Mouse (Mus musculus) spleen, postnatal 10 days (tissue): ENCODE data around the gene Gucy1a1.
A peak's percentile ranks its signal among the peaks of the same experiment; 100 is the strongest.

Source experiments
- DNase-seq, 2 experiments: peaks; one replicate each; pipeline ENCODE4 v3.0.0; 2021 to 2022; ENCODE audit warnings: low spot score in 2 of 2

Gene Gucy1a1

DNA sequence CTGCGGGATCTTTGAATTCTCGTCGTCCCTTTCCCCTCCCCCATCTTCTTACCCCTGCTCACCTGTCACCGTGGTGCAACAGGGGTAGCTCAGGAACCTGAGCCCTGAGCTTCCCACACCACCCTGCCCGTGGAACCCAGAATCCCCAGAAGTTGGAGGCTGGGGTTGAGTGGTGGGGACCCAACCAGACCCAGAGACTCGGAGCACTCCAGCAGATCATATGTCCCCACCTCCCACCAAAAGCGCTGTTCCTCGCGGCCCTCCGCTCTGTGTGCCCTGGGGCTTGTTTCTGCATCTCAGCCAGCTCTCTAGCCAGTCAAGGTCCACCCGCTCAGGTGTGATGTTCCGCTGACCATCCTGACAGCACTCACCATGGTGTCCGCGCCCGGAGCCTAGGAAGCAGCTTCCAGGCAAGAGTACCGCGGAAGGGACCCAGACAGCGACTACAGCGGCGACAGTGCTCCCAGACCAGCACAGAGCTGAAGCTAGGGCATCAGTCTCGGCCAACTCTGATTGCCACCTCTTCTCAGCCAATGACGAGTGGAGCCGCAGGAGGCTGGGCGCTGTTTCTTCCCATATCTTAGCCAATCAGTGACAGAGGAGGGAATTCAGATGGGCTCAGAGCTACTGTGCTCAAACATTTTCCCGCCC, 71.3 kb downstream of the Gucy1a1 start, which contains the start of gene Gucy1b1:
Gucy1b1 (minus strand) TSS at position 489 of the 651 bp plus-strand sequence.
- DNase-seq, result peak; percentile 6 to 29

DNA sequence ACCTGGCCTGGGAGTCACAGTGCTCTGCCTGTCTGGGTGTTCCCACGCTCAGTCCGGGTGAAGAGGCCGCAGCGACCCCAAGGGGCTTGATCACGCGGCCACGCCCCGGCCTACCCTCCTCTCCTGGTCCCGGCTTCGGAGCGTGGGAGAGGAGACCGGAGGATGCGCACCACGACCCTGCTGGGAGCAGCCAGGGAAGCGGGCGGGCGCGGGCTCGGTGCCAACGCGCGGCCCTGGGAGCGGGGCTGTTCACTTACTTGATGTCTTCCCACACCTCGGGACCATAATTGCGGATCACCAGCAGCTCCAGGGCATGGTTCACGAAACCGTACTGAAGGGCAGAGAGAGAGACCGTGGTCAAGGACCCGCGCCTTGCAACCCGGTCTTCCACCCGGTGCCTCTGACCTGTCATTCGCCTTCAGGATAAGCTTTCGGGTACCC, 71.8 kb downstream of the Gucy1a1 start:
- DNase-seq, result peak in 1 of 2 experiments; percentile 15

DNA sequence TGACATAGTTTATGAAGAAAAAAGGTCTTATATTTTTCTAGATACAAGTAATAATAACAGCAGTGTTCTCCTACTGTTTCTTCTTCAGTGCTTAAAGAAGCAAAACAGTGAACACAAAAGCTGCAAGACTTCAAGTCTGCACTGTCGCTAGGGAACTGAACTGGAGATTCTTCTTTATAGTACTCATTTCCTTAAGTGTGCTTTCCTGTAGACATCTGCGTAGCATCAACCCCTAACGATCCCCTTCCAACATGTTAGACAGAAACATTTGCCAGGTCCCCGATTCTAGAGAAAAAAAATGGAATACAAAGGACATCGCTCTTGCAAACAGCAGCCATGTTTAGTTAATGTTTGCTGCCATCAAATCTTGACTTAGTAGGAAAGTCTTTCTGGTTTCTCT, 77.8 kb downstream of the Gucy1a1 start:
- no peak for DNase-seq

DNA sequence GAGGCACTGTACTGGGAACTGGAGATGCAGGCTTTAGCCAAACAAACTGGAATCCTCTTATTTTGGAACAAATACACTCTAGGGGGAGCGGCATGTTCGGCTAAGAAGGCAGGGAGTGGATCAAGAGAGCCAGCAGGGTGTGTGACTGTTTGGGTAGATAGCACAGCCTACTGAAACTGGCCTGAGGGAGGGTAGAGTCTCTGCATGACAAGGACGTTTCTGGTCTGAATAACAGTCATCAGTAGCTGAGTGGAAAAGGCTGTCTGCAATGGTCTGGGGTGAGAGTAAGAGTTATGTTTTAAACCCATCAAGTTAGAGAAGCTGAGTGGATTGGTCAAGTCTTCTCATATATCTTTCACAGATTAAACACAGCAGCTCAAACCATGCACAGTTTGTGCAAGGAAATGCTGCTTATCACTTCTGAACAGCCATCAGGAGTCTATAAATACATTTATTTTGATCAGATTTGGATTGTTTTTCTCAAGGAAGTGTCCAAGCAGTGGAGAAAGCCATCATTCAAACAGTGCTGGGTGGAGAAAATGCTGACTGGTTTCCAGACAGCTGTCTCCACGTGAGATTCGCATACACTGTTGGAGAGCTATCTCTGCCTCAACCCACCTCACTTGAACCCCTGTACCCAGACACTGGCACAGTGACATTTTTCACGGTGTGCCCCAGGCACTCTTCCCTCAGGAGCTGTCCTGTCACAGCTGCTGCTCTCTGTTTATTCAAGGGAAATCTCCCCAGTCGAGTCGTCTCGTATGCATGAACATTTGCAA, 84.0 kb downstream of the Gucy1a1 start:
- DNase-seq, result no peak

DNA sequence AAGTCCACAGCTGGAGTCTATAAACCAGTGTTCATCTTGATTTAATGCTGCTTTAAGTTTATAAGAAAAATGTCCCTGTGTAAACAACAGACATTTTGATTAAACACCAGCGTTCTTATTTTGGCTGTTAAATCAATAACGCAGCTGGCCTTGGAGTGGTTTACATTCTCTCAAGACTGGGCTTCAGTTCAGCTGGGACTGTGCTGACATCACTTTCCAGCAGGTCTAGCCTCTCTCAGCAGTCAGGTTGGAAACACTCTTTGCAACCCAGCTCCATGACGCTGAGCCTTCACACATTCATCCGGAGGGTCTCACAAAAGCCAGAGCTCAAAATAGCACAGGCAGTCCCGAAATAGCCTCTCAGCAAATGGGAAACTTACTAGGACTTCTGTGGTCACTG, 88.4 kb downstream of the Gucy1a1 start:
- no peak for DNase-seq

DNA sequence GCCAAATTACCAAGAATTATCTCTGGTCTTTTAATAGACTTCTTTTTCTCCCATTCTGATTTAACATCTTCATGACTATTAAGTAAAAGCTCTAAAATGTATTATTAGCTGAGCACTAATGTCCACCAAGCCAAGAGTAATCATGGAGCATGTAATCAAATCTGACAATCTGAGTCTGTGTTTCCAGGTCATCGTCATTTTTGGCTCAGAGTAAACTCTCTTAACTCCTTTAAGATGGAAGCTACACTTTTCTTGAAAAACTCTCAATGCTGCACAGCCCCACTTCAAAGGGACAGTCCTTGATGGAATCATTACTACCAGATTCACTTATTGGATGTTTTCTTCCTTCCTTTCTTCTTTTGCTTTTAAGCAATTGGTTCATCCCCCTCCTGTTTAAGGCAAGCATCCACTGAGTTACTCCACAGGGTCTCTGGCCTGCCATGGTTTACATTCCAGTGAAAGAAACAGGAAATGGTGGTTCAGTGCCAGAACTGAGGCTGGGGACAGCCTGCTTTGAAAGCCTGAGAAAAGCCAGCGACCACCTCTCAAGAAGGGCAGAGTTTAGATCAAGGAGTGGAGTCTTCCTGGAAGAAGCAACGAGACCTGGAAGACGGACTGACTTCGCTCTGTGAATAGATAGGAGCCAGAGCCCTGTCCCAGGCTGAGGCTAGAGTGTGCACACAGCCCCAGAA, 91.2 kb downstream of the Gucy1a1 start:
- DNase-seq, result no peak

DNA sequence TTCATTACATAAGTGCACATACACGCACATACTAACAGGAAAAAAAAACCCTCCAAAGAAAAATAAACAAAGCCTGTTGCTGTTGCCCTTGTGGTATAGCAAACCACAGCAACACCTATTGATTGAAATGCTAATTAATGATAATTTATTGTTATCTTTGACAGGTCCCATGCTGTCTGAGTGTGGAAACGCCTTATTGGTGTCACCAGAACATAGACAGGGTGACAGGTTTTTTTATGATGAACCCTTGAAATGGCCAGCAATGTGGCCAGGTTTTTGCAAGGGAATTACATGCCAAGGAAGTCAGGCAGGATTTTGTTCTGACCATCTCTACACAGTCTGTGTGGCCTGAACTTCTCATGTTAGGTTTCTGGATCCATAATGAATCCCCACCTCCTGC, 93.6 kb downstream of the Gucy1a1 start:
- DNase-seq, result no peak

DNA sequence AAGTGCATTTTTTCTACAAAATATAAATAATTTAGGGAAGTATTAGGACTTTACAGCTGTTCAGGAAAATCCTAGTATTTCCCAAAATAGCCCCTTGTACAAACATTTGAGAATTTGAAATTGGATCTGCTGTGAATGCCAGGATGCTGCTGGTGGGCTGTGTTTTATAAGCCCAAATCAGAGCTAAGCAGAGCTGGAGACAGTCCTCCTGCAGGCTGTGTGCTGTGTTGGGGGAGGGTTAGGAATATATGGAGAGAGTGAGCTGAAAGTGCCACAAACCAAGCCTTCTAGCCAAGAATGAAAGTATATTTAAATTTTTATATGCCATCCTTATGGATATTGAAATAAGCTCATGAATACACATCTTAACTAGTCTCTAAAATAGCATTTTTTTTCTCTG, 94.1 kb downstream of the Gucy1a1 start:
- no peak for DNase-seq

DNA sequence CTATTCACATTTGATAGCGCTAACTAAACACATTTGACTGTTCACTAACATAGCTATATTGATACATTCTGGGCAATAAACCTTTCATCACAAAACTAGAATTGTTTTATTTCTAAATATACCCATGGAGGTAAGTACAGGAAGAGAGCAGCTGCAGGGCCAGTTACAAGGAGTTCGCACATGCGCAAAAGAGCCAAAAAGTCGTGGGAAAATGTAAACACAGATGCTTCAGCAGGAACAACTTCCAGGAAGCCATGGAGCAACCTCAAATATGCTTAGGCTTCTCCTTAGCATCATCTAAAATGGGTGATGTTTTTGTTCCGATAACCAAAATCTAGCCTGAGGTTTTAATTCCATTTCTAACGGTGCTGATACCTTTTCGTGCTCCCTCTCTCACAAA, 96.9 kb downstream of the Gucy1a1 start:
- DNase-seq, result no peak

DNA sequence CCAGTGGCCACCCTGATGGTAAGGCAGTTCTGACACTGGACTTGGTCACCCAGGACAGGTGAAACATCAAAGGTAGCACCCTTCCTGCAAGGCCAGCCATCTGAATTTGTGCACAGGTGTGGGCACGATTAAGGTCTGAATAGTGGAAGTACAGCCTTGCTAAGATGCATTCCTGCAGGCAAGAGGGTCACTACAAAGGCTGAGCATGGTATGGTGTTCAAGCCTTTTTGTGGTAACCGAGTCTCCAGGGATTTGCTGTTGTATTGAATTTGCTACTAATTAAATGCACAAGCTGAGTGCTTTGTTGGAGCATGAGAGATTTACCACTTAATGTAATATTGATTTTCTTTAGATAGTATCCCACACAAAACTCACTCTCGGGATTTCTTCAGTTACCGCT, 97.5 kb downstream of the Gucy1a1 start:
- no peak for DNase-seq

DNA sequence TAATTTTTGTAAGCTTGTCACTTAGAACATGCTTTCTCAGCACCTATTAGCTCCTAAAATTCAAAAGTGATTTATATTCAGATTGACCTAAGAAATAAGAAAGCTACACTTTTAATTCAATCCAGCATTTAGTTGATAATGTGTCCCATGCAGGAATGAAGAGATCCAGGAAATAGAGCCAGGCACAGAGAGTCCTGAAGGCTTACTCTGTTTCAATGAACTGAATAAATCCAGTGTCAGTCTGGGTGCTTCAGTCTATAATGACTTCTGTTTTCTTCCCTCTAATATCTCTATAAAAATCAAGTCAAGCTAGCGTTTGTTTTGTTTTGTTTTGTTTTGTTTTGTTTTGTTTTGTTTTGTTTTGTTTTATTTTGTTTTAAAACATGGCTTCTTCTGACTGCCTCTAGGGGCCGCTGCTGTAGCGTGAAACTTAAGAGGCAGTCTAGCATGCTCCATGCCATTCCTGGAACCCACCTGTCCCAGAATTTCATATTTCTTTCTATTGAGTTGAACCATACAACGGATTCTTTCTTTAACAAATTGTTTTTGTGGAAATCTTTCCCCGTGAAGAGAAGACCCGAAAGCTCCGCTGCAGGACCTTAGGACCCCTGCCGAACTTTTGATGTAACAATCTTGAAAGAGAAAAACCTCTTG, 98.4 kb downstream of the Gucy1a1 start:
- DNase-seq, result peak in 1 of 2 experiments; percentile 35

DNA sequence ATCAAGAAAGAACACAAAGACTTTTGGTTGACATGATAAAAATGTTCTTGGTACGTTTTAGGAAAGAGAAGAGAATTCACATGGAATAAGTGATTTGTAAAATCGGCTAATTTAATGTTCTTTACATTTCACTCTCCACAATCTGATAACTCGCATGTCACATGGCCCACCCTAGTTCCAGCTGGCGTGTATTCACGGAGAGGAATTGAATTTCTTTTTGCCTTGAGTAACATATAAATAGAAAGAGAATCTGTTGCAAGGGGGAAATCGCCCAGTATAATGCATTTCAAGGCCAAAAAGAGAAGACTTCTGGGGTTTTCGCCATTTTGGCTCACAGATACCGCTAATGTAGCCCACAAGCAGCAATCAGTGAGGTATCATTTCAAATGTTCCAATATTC, 99.5 kb downstream of the Gucy1a1 start:
- DNase-seq, result no peak

DNA sequence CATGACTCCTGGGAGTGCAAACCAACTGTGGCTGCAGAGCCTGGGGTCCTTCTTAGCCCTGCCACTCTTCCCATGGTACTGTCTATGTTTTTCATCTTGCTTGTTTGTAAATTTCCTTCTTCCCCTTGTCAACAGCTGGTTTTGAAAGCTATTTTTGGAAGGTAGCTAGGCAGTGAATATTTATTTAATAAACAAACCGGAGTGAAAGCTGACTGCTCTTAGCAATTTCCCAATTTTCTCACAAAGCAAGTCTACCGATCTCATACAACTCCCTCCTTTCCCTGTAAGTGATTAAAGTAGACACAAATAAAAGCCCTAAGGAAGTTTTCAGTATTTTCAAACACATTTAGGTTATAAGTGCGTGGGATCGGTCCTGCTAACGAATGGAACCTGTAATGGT, 100.7 kb downstream of the Gucy1a1 start:
- DNase-seq, result no peak

DNA sequence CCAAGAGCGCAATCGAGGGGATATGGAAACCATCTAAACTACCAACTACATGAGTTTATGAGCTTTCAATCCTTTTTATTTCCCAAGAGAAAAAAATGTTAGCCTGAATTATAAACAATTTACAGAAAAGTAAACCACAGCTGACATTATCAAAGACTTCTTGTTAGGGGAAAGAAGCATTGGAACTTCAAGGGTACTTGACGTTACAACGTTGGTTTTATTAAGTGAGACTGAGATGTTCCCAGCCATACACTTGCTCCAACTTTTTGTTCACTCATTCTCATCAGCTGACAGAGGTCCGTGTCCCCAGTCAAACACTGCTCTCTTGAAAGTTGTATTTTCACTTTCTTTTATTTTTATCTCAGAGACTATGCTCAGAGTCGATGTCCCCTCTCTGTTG, 101.9 kb downstream of the Gucy1a1 start:
- DNase-seq, result no peak
